Mouse (Mus musculus): Measurements from ENCODE around the gene Lzts3. TPM values are rescaled to one million over a fixed set of nuclear protein-coding genes. Genes with fewer than 3 reads are reported as not detected.

Gene Lzts3
- 7.5 and 8.4 TPM in 2 replicates for polyA plus RNA-seq (2015; fragmentation: Nextera tagmentation; extraction: Ambion mirVana)

DNA sequence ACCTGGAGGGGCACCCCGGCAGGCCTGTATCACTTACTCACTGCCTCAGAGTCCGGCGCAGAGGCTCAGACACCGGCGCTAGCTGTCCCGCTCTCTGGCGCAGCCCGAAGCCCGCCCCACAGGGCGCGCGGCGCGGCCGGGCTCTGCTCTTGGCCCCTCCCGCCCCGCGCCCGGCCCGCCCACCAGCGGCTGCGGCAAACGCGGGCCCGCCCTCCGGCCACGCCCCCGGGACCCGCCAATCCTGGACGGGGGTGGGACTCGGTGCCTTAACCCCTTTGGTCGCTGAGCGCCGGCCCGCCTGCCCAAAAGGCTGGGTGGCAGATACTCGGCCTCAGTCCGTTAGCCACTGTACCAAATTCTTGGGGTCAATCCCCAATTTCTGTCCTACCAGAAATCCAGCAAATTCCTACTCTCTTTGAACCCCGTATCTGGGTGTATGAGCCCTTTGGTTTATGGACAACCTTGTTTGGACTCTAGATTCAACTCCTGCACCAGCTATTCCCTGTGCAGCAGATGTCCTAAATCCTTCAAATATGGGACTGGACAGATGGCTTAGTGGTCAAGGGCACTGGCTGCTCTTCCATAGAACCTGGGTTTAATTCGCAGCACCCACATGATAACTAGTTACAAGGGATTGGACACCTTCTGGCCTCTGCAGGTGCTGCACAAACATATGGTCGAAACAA, at the start of gene Lzts3:
TSS of gene Lzts3 (minus strand) at position 120 of the 686 bp plus-strand sequence.
- H3K27me3 ChIP-seq (ENCODE audit: control insufficient read depth, insufficient read depth, low read length), result no peaks in the 10 kb centered on the region
- ATAC-seq (ENCODE audit: insufficient read depth, low FRiP score), result peak; percentile 94
- no peaks in the 10 kb centered on the region for H3K36me3 ChIP-seq (ENCODE audit: control insufficient read depth, insufficient read depth, low read length)
- H3K9ac ChIP-seq (ENCODE audit: low read length), result peak within 1 kb of the TSS; percentile 77
- H3K4me1 ChIP-seq (ENCODE audit: control insufficient read depth, insufficient read depth, low read length), result peaks cover 6% of the 10 kb centered on the region
- H3K9me3 ChIP-seq (replicated peaks; ENCODE audit: control insufficient read depth, low read length), result no peaks in the 10 kb centered on the region
- 3% methylated on average over 38 of the region's 40 CpGs for WGBS
- H3K4me2 ChIP-seq (ENCODE audit: low read depth, low read length), result peak within 1 kb of the TSS; percentile 96
- peak within 1 kb of the TSS; percentile 73 for H3K4me3 ChIP-seq (replicated peaks; ENCODE audit: low read length)
- no peak within 1 kb of the TSS for H3K27ac ChIP-seq (ENCODE audit: low read length)

DNA sequence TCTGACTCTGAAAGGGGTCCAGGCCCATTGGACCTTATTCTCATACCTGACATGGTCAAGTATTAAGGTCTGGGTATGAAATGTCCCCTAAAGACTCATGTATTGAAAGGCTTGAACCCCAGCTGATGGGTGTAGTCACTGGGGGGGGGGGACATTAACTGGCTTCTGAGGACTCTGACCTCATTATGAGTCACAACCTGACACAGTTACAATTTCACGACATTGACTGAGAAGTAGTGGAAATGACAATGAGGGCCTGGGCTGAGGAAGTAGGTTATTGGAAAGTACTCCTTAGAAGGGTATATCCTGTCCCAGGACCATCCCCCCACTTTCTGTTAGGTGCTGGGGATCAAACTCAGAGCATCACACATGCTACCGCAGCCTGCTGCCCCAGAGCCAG, 46.4 kb upstream of the Lzts3 start:
- no peak overlapping the region for H3K4me3 ChIP-seq (replicated peaks; ENCODE audit: low read length)
- WGBS, result 72% methylated on average over 2 of the region's 2 CpGs
- no peaks in the 10 kb centered on the region for H3K27me3 ChIP-seq (ENCODE audit: control insufficient read depth, insufficient read depth, low read length)
- no peaks in the 10 kb centered on the region for H3K36me3 ChIP-seq (ENCODE audit: control insufficient read depth, insufficient read depth, low read length)
- no peak overlapping the region for H3K9ac ChIP-seq (ENCODE audit: low read length)
- H3K9me3 ChIP-seq (replicated peaks; ENCODE audit: control insufficient read depth, low read length), result no peaks in the 10 kb centered on the region
- ATAC-seq (ENCODE audit: insufficient read depth, low FRiP score), result no peak
- no peak overlapping the region for H3K27ac ChIP-seq (ENCODE audit: low read length)
- no peak overlapping the region for H3K4me2 ChIP-seq (ENCODE audit: low read depth, low read length)
- H3K4me1 ChIP-seq (ENCODE audit: control insufficient read depth, insufficient read depth, low read length), result no peaks in the 10 kb centered on the region

DNA sequence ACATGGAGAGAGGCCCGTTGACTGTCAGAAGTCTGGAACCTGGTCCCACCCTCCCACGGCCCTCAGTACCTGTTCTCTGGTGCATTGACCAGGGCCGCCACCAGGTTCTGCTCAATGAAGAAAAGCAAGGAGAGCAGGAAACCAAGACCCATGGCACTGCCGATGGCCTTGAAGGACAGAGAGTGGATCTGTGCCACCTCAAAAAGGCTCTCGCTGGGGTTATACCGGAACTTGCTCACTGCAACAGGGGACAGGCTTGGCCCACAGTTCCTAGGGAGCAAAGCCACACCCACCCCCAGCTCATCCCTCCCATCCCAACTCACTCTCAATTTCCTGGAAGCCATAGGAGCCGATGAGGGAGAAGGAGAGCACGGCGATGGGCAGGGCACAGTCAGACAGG, 42.8 kb upstream of the Lzts3 start:
- Histone ChIP-seq H3K4me3 (replicated peaks; ENCODE audit: low read length) (no peak overlapping the region), H3K36me3 (ENCODE audit: control insufficient read depth, insufficient read depth, low read length) (0 out of 2 replicates have a peak, but pooled peaks cover 3% of the 10 kb centered on the region), H3K27ac (ENCODE audit: low read length) (no peak overlapping the region), H3K9ac (ENCODE audit: low read length) (no peak overlapping the region), H3K9me3 (replicated peaks; ENCODE audit: control insufficient read depth, low read length) (no peaks in the 10 kb centered on the region), H3K4me2 (ENCODE audit: low read depth, low read length) (no peak overlapping the region), H3K27me3 (ENCODE audit: control insufficient read depth, insufficient read depth, low read length) (no peaks in the 10 kb centered on the region), H3K4me1 (ENCODE audit: control insufficient read depth, insufficient read depth, low read length) (no peaks in the 10 kb centered on the region)
- WGBS, result 83% methylated on average over 9 of the region's 9 CpGs
- ATAC-seq (ENCODE audit: insufficient read depth, low FRiP score), result no peak

DNA sequence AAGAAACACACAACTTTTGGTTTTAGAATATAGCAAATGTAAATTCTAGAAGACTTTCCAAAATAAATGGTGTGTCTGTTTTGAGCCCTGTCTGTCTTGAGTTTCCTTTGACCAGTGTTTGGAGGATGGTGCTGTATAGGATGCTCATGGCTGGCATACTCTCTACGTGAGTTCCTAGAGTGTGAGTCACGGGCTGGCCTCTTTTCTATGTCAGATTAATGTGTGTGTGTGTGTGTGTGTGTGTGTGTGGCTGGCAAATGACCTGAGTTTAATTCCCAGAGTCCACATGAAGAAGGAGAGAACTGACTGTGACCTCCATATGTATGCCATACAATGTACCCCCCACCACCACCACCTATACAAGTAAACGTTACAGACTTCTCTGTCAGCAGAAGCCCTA, 38.9 kb upstream of the Lzts3 start:
- Histone ChIP-seq H3K4me2 (ENCODE audit: low read depth, low read length) (no peak overlapping the region), H3K4me3 (replicated peaks; ENCODE audit: low read length) (no peak overlapping the region), H3K9me3 (replicated peaks; ENCODE audit: control insufficient read depth, low read length) (no peaks in the 10 kb centered on the region), H3K27me3 (ENCODE audit: control insufficient read depth, insufficient read depth, low read length) (no peaks in the 10 kb centered on the region), H3K9ac (ENCODE audit: low read length) (no peak overlapping the region), H3K4me1 (ENCODE audit: control insufficient read depth, insufficient read depth, low read length) (no peaks in the 10 kb centered on the region), H3K27ac (ENCODE audit: low read length) (no peak overlapping the region), H3K36me3 (ENCODE audit: control insufficient read depth, insufficient read depth, low read length) (peaks cover 12% of the 10 kb centered on the region)
- 84% methylated on average over 3 of the region's 3 CpGs for WGBS
- ATAC-seq (ENCODE audit: insufficient read depth, low FRiP score), result no peak

DNA sequence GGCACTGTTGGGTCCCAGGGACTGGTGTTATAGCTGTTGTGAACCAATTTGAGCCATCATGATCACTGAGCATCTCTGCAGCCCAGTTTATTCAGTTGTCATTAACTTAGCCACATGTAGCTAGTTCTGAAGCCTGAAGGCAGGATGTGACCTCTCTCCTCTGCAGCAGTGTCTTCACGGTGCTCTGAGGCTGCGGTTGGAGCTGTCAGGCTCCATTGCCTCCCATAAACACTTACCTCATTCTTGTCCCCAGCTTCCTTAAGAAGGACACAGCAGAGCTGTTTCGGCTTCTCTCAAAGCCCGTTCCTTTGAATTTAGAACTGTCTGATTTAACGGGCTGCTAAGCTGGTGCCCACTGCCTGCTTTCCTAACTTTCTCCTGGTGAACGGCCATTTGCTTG, 37.3 kb upstream of the Lzts3 start:
- Histone ChIP-seq H3K4me2 (ENCODE audit: low read depth, low read length) (no peak overlapping the region), H3K27ac (ENCODE audit: low read length) (no peak overlapping the region)
- 91% methylated on average over 6 of the region's 6 CpGs for WGBS

DNA sequence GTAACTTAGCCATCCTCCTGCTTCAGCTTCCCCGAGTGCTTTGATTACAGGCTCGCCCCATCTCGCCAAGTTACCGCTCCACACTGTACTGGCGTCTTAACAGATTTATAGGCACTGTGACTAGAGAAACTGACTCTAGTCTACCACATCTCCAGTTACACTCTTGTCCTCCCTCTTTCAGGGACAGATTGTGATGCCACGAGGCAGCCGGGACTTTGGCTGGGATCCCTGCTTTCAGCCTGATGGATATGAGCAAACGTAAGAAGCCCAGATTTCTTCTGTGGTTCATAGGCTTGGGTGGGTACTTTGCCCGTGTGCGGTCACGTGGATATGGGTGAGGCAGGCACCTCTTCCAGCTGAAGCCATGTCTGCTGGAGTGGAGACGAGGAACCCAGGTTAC, 36.6 kb upstream of the Lzts3 start:
- H3K36me3 ChIP-seq (ENCODE audit: control insufficient read depth, insufficient read depth, low read length), result peaks cover 17% of the 10 kb centered on the region
- H3K4me3 ChIP-seq (replicated peaks; ENCODE audit: low read length), result no peak overlapping the region
- H3K4me1 ChIP-seq (ENCODE audit: control insufficient read depth, insufficient read depth, low read length), result no peaks in the 10 kb centered on the region
- no peaks in the 10 kb centered on the region for H3K27me3 ChIP-seq (ENCODE audit: control insufficient read depth, insufficient read depth, low read length)
- no peak overlapping the region for H3K4me2 ChIP-seq (ENCODE audit: low read depth, low read length)
- no peak for ATAC-seq (ENCODE audit: insufficient read depth, low FRiP score)
- WGBS, result 91% methylated on average over 12 of the region's 12 CpGs
- H3K9ac ChIP-seq (ENCODE audit: low read length), result no peak overlapping the region
- H3K27ac ChIP-seq (ENCODE audit: low read length), result no peak overlapping the region
- no peaks in the 10 kb centered on the region for H3K9me3 ChIP-seq (replicated peaks; ENCODE audit: control insufficient read depth, low read length)

More for the DNA sequence above, 37.3 kb upstream of the Lzts3 start:
- Histone ChIP-seq H3K4me1 (ENCODE audit: control insufficient read depth, insufficient read depth, low read length) (no peaks in the 10 kb centered on the region), H3K9me3 (replicated peaks; ENCODE audit: control insufficient read depth, low read length) (no peaks in the 10 kb centered on the region), H3K36me3 (ENCODE audit: control insufficient read depth, insufficient read depth, low read length) (peaks cover 17% of the 10 kb centered on the region), H3K4me3 (replicated peaks; ENCODE audit: low read length) (no peak overlapping the region), H3K9ac (ENCODE audit: low read length) (no peak overlapping the region), H3K27me3 (ENCODE audit: control insufficient read depth, insufficient read depth, low read length) (no peaks in the 10 kb centered on the region)
- ATAC-seq (ENCODE audit: insufficient read depth, low FRiP score), result no peak

DNA sequence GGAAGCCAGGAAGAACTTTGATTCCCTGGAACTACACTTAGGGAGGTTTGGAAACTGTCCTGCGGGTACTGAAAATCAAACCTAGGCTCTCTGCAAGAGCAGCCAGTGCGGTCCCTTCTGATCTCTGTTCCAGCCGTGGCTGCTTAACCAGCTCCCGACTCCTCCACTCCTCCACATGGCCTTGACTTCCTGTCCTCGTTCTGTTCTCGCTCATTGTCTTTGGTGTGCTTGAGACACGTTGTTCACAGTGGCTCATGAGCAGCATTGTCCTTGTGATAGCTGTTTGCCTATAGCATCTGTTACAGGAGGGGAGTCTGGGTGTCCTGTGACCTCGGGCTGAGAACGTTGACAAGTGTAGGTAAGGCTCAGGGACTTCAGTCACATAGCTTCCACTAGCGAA, 34.6 kb upstream of the Lzts3 start:
- no peaks in the 10 kb centered on the region for H3K4me1 ChIP-seq (ENCODE audit: control insufficient read depth, insufficient read depth, low read length)
- peaks cover 21% of the 10 kb centered on the region for H3K36me3 ChIP-seq (ENCODE audit: control insufficient read depth, insufficient read depth, low read length)
- no peak overlapping the region for H3K27ac ChIP-seq (ENCODE audit: low read length)
- no peaks in the 10 kb centered on the region for H3K9me3 ChIP-seq (replicated peaks; ENCODE audit: control insufficient read depth, low read length)
- H3K9ac ChIP-seq (ENCODE audit: low read length), result no peak overlapping the region
- no peak overlapping the region for H3K4me2 ChIP-seq (ENCODE audit: low read depth, low read length)
- no peak overlapping the region for H3K4me3 ChIP-seq (replicated peaks; ENCODE audit: low read length)
- WGBS, result 83% methylated on average over 10 of the region's 10 CpGs
- ATAC-seq (ENCODE audit: insufficient read depth, low FRiP score), result no peak
- no peaks in the 10 kb centered on the region for H3K27me3 ChIP-seq (ENCODE audit: control insufficient read depth, insufficient read depth, low read length)

DNA sequence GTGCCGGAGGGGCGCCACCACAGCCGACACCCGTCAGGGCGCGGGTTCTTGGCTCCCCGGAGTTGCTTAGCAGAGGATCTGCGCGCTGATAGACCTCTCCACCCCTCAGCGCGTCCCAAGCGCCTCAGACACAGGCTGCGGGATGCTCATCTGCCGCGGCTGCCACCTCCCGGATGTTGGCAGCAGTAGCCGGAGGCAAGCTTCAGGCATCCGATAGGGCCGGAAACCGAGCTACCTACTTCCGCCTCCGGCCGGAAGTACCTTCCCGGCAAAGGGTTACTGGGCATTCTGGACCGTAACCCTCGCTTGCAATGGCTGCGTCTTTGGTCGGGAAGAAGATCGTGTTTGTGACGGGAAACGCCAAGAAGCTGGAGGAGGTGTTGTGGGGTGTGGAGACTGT, 25.0 kb upstream of the Lzts3 start, which contains the start of gene Itpa:
TSS of gene Itpa (plus strand) at position 52 of the 400 bp plus-strand sequence.
- Histone ChIP-seq H3K9ac (ENCODE audit: low read length) (peak within 1 kb of the TSS; percentile 83), H3K27me3 (ENCODE audit: control insufficient read depth, insufficient read depth, low read length) (no peaks in the 10 kb centered on the region), H3K9me3 (replicated peaks; ENCODE audit: control insufficient read depth, low read length) (no peaks in the 10 kb centered on the region), H3K27ac (ENCODE audit: low read length) (peak within 1 kb of the TSS; percentile 81), H3K4me3 (replicated peaks; ENCODE audit: low read length) (peak within 1 kb of the TSS; percentile 72), H3K36me3 (ENCODE audit: control insufficient read depth, insufficient read depth, low read length) (no peaks in the 10 kb centered on the region), H3K4me2 (ENCODE audit: low read depth, low read length) (peak within 1 kb of the TSS; percentile 86), H3K4me1 (ENCODE audit: control insufficient read depth, insufficient read depth, low read length) (peaks cover 20% of the 10 kb centered on the region)
- peak; percentile 52 for ATAC-seq (ENCODE audit: insufficient read depth, low FRiP score)
- under 1% methylated on average over 31 of the region's 31 CpGs for WGBS

DNA sequence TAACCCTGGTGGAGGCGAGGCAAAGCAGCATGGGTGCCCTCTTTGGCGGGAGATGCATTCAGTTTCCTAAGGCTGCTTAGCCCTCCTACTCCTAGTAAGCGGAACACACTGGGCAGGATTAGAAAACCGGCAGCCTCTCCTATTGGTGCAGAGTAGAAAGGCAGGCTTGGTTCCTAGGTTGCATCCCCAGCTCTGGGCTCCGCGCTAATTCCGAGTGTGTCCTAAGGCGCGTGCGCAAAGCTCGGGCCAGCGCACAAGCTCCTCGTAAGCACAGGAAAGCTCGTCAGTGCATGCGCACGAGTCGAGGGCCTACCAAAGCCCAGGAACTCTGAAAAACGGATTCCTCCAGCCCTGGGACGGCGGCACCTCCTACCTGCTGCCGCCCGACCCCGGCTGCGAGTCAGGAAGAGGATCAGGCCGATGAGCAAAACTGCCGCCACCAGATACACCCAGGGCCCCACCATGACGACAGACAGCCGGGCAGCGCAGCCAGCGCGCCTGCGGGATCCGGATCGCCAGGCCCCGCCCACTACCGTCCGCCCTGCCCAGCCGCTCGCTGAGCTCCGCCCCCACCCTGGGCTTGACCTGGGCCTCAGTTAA, 21.6 kb upstream of the Lzts3 start, which contains the start of gene Ddrgk1:
TSS of gene Ddrgk1 (minus strand) at position 558 of the 600 bp plus-strand sequence.
- Histone ChIP-seq H3K9me3 (replicated peaks; ENCODE audit: control insufficient read depth, low read length) (no peaks in the 10 kb centered on the region), H3K4me2 (ENCODE audit: low read depth, low read length) (peak within 1 kb of the TSS; percentile 62), H3K36me3 (ENCODE audit: control insufficient read depth, insufficient read depth, low read length) (peaks cover 5% of the 10 kb centered on the region; the same call in 1 of the 2 replicates), H3K27me3 (ENCODE audit: control insufficient read depth, insufficient read depth, low read length) (no peaks in the 10 kb centered on the region), H3K4me3 (replicated peaks; ENCODE audit: low read length) (peak within 1 kb of the TSS; percentile 69), H3K27ac (ENCODE audit: low read length) (peak within 1 kb of the TSS; percentile 99), H3K4me1 (ENCODE audit: control insufficient read depth, insufficient read depth, low read length) (peaks cover 20% of the 10 kb centered on the region), H3K9ac (ENCODE audit: low read length) (peak within 1 kb of the TSS; percentile 92)
- whole genome bisulfite sequencing, result under 1% methylated on average over 40 of the region's 40 CpGs
- ATAC-seq (ENCODE audit: insufficient read depth, low FRiP score), result peak; percentile 97

Data from stomach, embryonic 16.5 days (tissue).